Mouse (Mus musculus) cerebellum, adult 18-20 months (tissue): Measurements from ENCODE around the gene Crygn.

Experiments
- DNase-seq, 2 experiments: peaks; one replicate each; pipeline ENCODE4 v3.0.0; 2021

Gene Crygn

DNA sequence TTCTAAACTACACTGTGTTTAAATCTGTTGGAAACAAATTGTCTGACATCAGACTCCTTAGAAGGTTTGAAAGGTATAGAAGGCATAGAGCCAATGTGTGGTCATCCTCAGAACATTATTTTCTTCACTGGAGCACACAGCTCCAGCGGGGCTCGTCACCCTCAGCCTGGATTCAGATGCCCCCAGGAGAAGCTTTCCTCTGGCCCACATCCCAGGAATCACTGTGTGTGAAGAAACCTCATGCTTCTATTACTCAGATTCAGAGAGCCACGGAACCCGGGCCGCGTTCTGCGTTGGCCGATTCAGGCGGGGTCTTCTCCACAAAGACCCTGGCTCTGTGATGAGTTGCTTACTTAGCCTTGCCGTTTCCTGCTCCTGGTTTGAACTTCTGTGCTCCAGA lies 13.9 kb downstream of the Crygn start:
- no peak for DNase-seq

- DNase-seq = no peak
Measured at GRCm38 (mm10) chr5:24741172-24741885, 16.5 kb downstream of the Crygn start.

DNA sequence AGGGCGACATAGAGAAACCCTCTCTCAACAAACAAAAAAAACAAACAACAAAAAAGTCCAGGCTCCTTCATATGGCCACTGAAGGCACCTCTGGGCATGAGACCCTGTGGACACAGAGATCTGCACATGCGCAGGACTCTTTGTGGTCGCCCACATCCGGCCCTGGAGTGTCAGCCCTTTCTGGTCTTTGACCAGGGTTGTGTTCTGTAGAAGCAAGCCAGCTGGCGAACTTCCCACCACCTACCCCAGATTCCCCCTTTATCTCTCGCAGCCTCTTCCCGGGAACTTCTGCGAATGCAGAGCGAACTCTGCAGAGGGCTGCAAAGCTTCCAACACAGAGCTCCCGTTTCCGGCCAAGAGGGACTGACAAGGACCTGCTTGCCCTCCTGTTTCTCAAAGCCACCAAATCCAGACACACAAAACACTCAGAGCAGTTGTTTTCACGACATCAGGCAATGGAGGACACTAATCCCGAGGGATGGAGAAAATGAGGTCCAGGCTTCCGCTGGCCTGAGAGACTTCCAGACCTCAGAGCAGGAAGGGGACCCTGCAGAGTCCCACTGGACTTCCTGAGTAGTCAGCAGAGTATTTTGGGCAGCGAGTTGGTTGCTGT lies 18.6 kb downstream of the Crygn start:
- DNase-seq = no peak

DNA sequence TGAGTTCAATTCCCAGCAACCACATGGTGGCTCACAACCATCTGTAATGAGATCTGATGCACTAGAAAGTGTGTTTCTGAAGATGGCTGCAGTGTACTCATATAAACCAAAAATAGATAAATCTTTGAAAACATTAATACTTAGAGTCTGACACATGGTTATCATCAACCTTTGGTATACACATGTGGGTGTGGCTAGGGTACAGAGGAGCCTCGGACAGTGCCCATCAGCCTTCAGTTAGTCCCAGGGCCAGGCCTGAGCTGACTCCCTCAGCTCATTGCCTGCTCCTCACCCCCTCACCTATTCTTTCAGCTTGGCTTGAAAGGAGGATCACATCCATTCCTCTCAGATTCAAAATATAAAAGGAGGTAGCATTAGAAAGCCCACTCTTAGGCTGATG lies 19.3 kb downstream of the Crygn start:
- no peak for DNase-seq

DNA sequence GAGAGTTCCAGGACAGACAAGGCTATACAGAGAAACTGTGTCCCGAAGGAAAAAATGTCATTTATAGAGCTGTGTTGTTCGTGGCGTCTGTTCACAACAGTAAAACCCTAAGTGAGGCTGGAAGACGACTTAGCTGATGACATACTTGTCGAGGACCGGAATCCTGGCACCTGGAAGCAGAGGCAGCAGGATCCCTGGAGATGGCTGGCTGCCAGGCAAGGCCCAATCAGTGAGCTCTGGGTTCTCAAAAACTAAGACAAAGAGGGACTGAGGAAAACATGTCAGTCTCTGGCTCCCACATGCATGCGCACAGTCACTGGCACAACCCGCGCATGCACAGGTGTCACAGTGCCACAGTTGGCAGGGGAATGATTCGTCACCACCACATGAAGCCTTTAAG lies 20.2 kb downstream of the Crygn start:
- no peak for DNase-seq

DNA sequence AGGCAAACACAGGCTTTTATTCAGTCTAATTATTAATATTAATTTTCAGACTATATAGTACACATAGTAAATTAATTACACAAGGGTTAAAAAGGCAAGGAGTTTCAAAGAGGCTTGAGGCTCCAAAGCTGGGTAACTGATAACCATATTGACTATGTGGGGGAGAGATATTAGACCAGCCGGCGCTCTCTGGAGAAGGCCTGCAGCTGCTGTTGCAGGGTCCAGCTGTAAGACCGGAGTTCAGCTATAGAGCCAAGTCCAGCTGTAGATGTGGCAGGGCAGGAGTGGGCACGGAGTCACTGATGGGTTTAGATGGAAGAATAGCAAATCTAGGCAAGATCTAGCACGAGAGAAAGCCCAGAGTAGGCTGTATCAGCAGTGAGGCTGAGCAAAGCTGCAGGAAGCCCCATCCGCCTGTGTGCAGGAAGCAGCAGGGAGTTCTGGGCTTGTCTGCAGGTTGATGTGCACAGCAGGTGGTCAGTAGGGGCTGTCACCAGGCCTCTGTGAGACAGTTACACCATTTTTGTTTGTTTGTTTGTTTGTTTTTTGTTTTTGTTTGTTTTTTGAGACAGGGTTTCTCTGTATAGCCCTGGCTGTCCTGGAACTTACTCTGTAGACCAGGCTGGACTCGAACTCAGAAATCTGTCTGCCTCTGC lies 23.9 kb downstream of the Crygn start:
- no peak for DNase-seq

DNA sequence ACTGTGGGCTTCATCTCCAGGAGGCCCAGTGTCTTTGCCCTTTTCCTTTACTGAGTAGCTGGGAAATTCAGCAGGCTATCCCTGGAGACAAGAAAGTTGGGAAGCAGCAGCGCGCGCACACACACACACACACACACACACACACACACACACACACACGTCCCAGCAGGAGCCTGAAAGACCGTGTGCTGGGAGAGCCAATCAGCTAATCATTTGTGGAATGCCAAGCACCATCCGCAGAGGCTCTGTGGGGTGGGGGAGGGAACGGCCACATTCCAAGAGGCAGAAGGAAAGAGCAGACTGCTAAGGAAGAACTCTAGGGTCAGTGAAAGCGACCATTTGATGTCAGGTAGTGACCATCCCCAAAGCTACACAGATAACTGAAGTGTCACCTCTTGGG lies 24.7 kb downstream of the Crygn start:
- no peak for DNase-seq

- no peak for DNase-seq
Measured at GRCm38 (mm10) chr5:24730986-24731385, 26.8 kb downstream of the Crygn start.

GRCm38 (mm10) chr5:24730488-24730871 lies 27.3 kb downstream of the Crygn start, which contains the start of gene Wdr86:
Wdr86 (minus strand) TSS chr5:24730727.
- no peak for DNase-seq

DNA sequence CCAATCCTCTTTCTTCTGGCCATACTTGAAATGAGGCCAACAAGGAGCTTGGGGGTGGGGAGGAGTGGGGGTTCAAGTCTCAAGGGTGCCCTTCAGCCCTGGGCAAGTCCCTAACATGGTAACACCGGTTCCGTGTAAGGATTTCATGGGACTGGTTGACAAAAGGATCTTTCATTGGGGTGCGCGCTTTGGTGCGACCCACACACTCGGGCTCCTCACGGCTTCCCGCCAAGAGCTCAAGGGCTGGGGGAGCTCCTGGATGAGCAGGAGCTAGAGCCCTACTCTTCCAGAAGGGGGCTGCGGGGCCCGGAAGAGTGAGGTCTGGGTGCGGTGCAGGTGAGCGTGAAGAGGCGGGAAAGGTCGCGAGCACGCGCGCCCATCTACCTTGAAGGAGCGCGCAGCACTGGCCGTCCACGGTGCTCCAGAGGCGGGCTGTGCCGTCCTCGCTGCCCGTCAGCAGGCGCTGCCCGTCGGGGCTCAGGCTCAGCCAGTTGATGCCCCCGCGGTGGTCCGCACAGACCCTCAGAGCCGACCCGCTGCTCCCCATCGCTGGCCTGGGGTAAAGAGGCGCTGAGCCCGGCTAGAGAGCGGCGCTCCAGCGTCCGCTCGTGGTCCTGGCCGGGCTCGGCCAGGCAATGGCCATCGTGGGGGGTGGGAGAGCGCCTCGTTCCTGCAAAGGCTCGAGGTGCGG lies 27.9 kb downstream of the Crygn start:
- DNase-seq = no peak

DNA sequence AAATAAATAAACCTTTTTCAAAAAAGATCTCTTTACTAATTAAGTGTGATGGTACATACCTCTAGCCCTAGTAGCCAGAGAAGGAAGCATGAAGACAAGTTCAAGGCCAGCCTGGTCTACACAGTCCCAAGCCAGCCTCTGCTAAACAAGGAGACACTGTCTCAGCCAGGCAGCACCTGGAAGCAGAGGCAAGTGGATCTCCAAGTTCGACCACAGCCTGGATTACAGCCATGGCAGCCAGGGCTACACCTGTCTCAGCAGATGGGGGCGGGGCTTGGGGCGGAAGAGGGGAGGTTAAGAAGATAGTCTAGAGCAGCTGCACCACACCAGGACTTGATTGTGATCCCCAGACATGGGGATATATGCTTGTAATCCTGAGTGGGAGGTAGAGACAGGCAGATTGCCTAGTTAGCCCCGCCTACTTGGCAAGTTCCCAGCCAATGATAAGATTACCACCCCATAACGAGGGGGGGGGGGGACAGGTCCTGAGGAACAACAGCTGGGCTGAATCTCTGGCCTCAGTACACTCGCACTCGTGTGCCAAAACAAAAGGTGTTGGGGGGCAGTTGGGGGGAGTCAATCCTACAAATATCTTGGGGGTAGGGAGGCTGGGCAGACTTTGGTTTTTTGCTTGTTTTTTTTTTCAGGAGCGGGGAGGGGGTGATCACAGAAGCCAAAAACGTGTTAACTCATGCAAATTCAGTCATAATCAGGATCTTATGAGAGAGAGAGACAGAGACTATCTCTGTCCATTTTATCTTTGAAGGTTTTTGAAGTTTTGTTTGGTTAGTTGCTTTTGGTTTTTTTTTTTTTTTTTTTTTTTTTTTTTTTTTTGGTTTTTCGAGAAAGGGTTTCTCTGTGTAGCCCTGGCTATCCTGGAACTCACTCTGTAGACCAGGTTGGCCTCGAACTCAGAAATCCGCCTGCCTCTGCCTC lies 30.6 kb downstream of the Crygn start:
- DNase-seq = no peak

GRCm38 (mm10) chr5:24725897-24726296 lies 31.9 kb downstream of the Crygn start:
- DNase-seq = no peak

GRCm38 (mm10) chr5:24724805-24725204 lies 33.0 kb downstream of the Crygn start:
- DNase-seq = no peak

- no peak for DNase-seq
Measured at GRCm38 (mm10) chr5:24724270-24724634, 33.6 kb downstream of the Crygn start.

- no peak for DNase-seq
Measured at GRCm38 (mm10) chr5:24723527-24724269, 34.1 kb downstream of the Crygn start.

DNA sequence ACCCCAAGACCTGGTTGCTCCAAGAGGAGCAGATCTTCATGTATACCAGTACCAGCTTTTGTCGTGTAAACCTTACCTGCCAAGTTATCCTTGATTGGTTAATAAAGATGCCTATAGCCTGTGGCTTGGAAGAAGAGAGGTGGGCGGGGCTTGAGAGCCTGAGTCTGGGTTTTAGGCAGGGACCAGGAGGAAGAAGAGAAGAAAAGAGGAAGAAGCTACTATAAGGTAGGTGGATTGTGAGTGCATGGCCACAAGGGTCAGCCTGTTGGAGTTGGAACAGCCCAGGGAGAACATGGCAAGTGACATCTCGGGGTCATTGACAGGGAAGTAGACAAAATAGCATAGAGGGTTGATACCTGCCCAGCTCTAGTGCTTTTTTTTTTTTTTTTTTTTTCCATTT lies 38.0 kb downstream of the Crygn start:
- no peak for DNase-seq

- DNase-seq = no peak
Measured at GRCm38 (mm10) chr5:24718076-24718475, 39.7 kb downstream of the Crygn start.

DNA sequence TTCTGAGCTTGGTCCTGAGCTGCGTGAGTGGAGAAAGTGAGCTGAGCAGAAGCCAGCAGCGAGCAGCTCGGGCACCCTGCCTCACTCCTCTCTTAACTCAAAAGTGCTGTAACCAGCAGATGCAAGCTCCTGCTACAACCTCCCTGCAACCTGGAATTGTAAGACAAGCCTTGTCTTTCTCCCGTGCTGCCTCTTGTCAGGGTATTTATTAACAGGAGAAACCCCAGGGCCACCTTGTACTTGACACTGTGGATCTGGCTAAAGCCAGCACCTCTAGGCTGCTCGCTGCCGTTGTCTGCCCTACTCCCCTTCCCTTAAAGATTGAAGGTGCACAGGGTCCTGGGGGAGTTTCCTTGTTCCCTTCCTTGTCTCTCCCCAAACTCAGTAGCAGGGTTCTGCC lies 43.8 kb downstream of the Crygn start:
- no peak for DNase-seq

DNA sequence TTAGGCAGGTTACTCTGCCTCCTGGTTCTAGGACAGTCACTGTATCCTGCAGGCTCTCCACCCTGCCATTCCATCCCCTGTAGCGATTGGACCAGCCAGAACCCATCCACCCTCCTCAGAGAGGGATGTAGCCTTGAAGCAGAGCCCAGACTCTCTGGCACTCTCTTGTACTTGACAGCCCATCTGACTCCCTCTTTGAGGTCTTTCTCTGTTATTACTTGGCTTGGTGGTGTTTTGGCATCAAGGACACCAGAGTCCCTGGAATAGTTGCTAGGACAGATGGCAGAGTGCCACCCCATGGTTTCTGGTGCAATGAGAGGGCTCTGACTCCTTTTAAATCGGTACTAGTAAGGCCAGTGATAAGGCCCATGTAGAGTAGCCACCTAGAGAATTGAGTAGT lies 44.6 kb downstream of the Crygn start:
- peak; percentile 70 to 73 for DNase-seq

- DNase-seq = no peak
Measured at GRCm38 (mm10) chr5:24711615-24712014, 46.2 kb downstream of the Crygn start.

DNA sequence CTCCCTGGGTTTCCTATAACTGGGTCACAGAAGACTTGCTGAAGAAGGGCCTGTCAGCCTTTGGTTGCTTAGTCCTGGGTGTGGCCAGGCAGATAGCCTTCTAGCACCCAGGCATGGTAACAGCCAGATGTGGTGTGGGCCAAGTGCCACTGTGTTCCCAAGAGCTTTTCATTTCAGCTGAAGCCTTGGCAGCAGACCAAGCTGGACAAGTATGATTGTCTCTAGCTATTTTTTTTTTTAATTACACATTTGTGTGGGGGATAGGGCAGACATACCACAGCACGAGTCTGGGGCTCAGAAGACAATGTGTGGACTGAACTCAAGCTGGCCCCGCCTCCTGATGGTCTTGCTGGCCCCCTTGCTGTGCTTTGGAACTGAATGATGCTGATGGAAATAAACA lies 47.8 kb downstream of the Crygn start:
- DNase-seq = no peak

DNA sequence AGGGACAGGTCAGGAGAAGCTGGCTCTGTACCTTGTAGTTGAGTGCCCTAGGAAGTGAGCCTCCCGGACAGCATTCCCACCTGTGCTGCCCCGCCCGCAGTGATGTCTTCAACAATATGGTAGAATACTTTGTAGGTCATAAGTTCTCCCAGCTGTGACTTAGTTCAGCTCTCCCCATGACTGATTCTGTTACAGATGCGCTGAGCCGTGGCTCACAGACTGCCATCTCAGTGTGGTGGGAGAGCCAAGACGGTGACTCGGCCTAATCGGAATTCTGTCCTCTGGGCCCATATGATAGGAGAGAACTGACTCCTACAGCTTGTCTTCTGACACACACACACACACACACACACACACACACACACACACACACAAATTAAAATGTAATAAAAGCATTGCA lies 53.2 kb downstream of the Crygn start:
- DNase-seq = no peak
